12 mouse cellular contexts compared by ENCODE assay signal in the genomic region with DNA sequence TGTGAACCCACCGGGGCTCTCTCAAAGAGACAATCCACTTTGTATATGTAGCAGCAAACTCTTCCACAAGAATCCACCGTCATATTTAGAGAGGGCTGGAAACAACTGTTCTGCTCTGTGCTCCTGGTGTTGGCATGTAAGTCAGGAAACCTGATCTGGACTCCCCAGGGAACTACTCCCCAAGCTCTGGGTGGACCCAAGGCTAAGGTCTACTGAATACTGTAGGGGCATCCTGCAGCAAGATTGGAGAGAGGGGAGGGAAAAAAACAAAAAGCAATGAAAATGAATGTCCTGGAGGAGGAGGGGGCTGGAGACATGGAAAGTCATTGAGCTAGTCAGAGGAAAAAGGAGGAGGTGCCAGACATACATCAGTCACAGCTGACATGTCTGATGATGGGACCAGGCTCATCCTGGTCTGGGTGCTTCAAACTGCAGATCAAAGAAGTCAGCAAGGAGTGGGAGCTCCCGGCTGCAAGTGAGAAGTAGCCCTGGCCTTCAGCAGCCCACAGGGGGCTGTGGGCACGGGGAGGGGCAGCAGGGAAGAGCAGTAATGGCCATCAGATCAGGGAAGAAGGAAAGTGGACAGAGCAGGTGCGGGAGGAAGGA.
DNase-seq lines count a peak whose midpoint lies in the region; ATAC-seq lines count a peak whose summit lies in the region.
"Had no signal": no experiment of that assay in that cellular context is flagged by ENCODE, and none has a peak within 500 bp of the region (broad histone marks: within the 10 kb centered on the region; RNA-seq: fewer than 3 reads in every experiment).

No protein-coding gene starts in this region.

- no peak overlapping the region for H3K4me3 ChIP-seq in heart, embryonic 15.5 days
- no peak overlapping the region for H3K4me3 ChIP-seq in neural tube, embryonic 13.5 days
- no peak overlapping the region for H3K4me3 ChIP-seq in midbrain, embryonic 13.5 days (replicated peaks)
- H3K4me3 ChIP-seq: heart, embryonic 12.5 days; liver, embryonic 12.5 days; neural tube, embryonic 12.5 days had no signal

- H3K36me3 ChIP-seq in heart, embryonic 15.5 days, result no peaks in the 10 kb centered on the region
- no peaks in the 10 kb centered on the region for H3K36me3 ChIP-seq in neural tube, embryonic 13.5 days
- H3K36me3 ChIP-seq in midbrain, embryonic 13.5 days, result no peaks in the 10 kb centered on the region
- H3K36me3 ChIP-seq: heart, embryonic 12.5 days; neural tube, embryonic 12.5 days had no signal

- no peak overlapping the region for H3K4me2 ChIP-seq in heart, embryonic 15.5 days
- no peak overlapping the region for H3K4me2 ChIP-seq in neural tube, embryonic 13.5 days
- no peak overlapping the region for H3K4me2 ChIP-seq in midbrain, embryonic 13.5 days (replicated peaks)
- H3K4me2 ChIP-seq: heart, embryonic 12.5 days; liver, embryonic 12.5 days; neural tube, embryonic 12.5 days had no signal

- no peaks in the 10 kb centered on the region for H3K9me3 ChIP-seq in heart, embryonic 15.5 days (replicated peaks)
- H3K9me3 ChIP-seq in neural tube, embryonic 13.5 days, result no peaks in the 10 kb centered on the region
- H3K9me3 ChIP-seq in midbrain, embryonic 13.5 days, result no peaks in the 10 kb centered on the region
- H3K9me3 ChIP-seq: heart, embryonic 12.5 days; liver, embryonic 12.5 days; neural tube, embryonic 12.5 days had no signal

- no peak overlapping the region for H3K9ac ChIP-seq in heart, embryonic 15.5 days
- H3K9ac ChIP-seq in neural tube, embryonic 13.5 days, result no peak overlapping the region
- H3K9ac ChIP-seq in midbrain, embryonic 13.5 days (replicated peaks), result no peak overlapping the region
- H3K9ac ChIP-seq: heart, embryonic 12.5 days; liver, embryonic 12.5 days; neural tube, embryonic 12.5 days had no signal

- WGBS in heart, embryonic 15.5 days, result 63% methylated on average over 5 of the region's 5 CpGs
- 71% methylated on average over 5 of the region's 5 CpGs for WGBS in neural tube, embryonic 13.5 days
- WGBS in midbrain, embryonic 13.5 days, result 81% methylated on average over 5 of the region's 5 CpGs

- peak overlapping the region; percentile 32; the same call in 1 of the 2 replicates for H3K27ac ChIP-seq in heart, embryonic 15.5 days
- 0 out of 2 replicates have a peak overlapping the region, but pooled peaks have one; percentile 18 for H3K27ac ChIP-seq in neural tube, embryonic 13.5 days (replicated peaks)
- H3K27ac ChIP-seq in midbrain, embryonic 13.5 days, result no peak overlapping the region
- H3K27ac ChIP-seq: liver, embryonic 12.5 days; neural tube, embryonic 12.5 days had no signal

- no peaks in the 10 kb centered on the region for H3K27me3 ChIP-seq in heart, embryonic 15.5 days
- no peaks in the 10 kb centered on the region for H3K27me3 ChIP-seq in neural tube, embryonic 13.5 days
- no peaks in the 10 kb centered on the region for H3K27me3 ChIP-seq in midbrain, embryonic 13.5 days
- H3K27me3 ChIP-seq: heart, embryonic 12.5 days; liver, embryonic 12.5 days; neural tube, embryonic 12.5 days had no signal

- H3K4me1 ChIP-seq in heart, embryonic 15.5 days (replicated peaks), result peaks cover 23% of the 10 kb centered on the region
- H3K4me1 ChIP-seq in neural tube, embryonic 13.5 days (replicated peaks), result peaks cover 30% of the 10 kb centered on the region
- H3K4me1 ChIP-seq in midbrain, embryonic 13.5 days (replicated peaks), result 0 out of 2 replicates have a peak, but pooled peaks cover 10% of the 10 kb centered on the region

- ATAC-seq in heart, embryonic 15.5 days (replicated peaks; ENCODE audit: insufficient number of reproducible peaks, insufficient read depth, low FRiP score, low read depth), result no peak
- no peak for ATAC-seq in neural tube, embryonic 13.5 days (ENCODE audit: low read depth)
- ATAC-seq in midbrain, embryonic 13.5 days, result 0 out of 2 replicates have a peak, but pooled peaks have one; percentile 6
- ATAC-seq: liver, embryonic 12.5 days had no signal

- no peak for DNase-seq in heart, postnatal 4 days
- DNase-seq in neural tube, embryonic 10.5 days (ENCODE audit: extremely low spot score, low spot score), result no peak
- DNase-seq in thymus, postnatal 0 days (ENCODE audit: low spot score), result no peak
- DNase-seq in thymus, postnatal 36 days, result no peak
- no peak for DNase-seq in thymus, postnatal 4 days
- DNase-seq: adrenal gland, adult 2 months had no signal
